ENCODE assay signal across 8 mouse cellular contexts in the genomic region with DNA sequence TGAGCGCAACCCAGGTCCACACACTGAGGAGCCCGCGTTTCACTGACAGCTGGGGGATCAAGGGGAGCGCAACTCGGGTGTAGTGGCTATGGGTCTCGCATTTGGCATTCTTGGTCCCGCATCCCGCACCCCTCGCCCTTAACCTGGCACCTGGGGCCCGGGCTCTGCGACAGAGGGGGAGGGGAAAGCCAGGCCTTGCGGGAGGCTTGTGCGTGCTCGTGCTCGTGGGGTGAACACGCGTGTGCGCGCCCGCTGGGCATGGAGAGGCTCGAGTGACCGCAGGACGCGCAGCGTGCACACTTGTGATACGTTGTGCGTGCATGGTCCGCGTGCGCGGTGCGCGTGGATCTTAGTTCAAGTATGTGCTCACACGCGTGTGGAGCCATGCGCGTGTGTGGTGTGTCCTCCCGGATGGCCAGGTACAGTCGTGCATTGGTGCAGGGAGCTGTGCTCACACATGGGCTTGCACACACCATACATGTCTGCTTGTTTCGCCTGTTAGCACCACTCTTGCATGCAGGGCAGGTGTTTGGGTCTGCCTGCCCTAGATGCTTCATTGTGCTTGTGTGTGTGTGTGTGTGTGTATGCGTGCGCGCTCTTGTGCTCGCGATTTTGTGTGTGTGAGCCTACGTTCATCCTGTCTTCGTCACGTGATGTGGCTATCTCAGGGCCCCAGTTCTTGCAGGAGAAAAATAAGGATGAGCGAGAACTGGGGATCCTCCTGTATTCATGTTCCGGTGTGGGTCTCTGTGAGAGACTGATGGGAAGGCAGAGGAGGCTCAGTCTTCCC. TPM values are rescaled to one million over a fixed set of nuclear protein-coding genes. Genes with fewer than 3 reads are reported as not detected.
DNase-seq lines count a peak whose midpoint lies in the region; ATAC-seq lines count a peak whose summit lies in the region.

No protein-coding gene starts in this region.

- ATAC-seq in heart, embryonic 11.5 days (replicated peaks; ENCODE audit: insufficient number of reproducible peaks, low FRiP score, low TSS enrichment) = peak; percentile 16
- 0 out of 2 replicates have a peak, but pooled peaks have one; percentile 4 for ATAC-seq in embryonic facial prominence, embryonic 15.5 days (ENCODE audit: insufficient number of reproducible peaks, low FRiP score, low TSS enrichment, low read depth)
- peak; percentile 64 for ATAC-seq in hindbrain, embryonic 12.5 days (ENCODE audit: low FRiP score)
- ATAC-seq in megakaryocyte-erythroid progenitor cell, adult 5-6 weeks (replicated peaks; ENCODE audit: low FRiP score, low TSS enrichment, poor library complexity, severe bottlenecking) = 0 out of 2 replicates have a peak, but pooled peaks have one; percentile 2
- ATAC-seq in stomach, embryonic 15.5 days (ENCODE audit: insufficient read depth, low FRiP score, low read depth) = peak; percentile 3; the same call in 1 of the 2 replicates

- DNase-seq in heart, adult 8-10 months (ENCODE audit: low spot score) = no peak
- peak; percentile 76 for DNase-seq in adrenal gland, adult 2 months
- DNase-seq in left cerebral cortex, adult 8-10 months (ENCODE audit: low spot score in 2 of 2) = peak; percentile 74 to 83

- H3K36me3 ChIP-seq in heart, embryonic 11.5 days (ENCODE audit: control insufficient read depth, insufficient read depth, low read length) = peaks cover 3% of the 10 kb centered on the region; the same call in 1 of the 2 replicates
- peaks cover 25% of the 10 kb centered on the region for H3K36me3 ChIP-seq in embryonic facial prominence, embryonic 15.5 days
- H3K36me3 ChIP-seq in hindbrain, embryonic 12.5 days = peaks cover 24% of the 10 kb centered on the region
- peaks cover 13% of the 10 kb centered on the region; the same call in 1 of the 2 replicates for H3K36me3 ChIP-seq in stomach, embryonic 15.5 days

- H3K4me3 ChIP-seq in heart, embryonic 11.5 days (ENCODE audit: low read depth, low read length) = peak overlapping the region; percentile 74
- H3K4me3 ChIP-seq in embryonic facial prominence, embryonic 15.5 days (replicated peaks) = peak overlapping the region; percentile 83
- peak overlapping the region; percentile 70 for H3K4me3 ChIP-seq in hindbrain, embryonic 12.5 days
- peak overlapping the region; percentile 85 for H3K4me3 ChIP-seq in stomach, embryonic 15.5 days (replicated peaks)

- WGBS in heart, embryonic 11.5 days (ENCODE audit: insufficient replicate concordance) = 18% methylated on average over 50 of the region's 50 CpGs
- WGBS in embryonic facial prominence, embryonic 15.5 days = 12% methylated on average over 50 of the region's 50 CpGs
- 17% methylated on average over 50 of the region's 50 CpGs for whole genome bisulfite sequencing in hindbrain, embryonic 12.5 days
- 11% methylated on average over 50 of the region's 50 CpGs for WGBS in stomach, embryonic 15.5 days

- H3K27ac ChIP-seq in heart, embryonic 11.5 days (ENCODE audit: low read depth, low read length) = no peak overlapping the region; the same call in 1 of the 2 replicates
- H3K27ac ChIP-seq in embryonic facial prominence, embryonic 15.5 days (replicated peaks) = peak overlapping the region; percentile 67
- H3K27ac ChIP-seq in hindbrain, embryonic 12.5 days = peak overlapping the region; percentile 89
- peak overlapping the region; percentile 59 for H3K27ac ChIP-seq in stomach, embryonic 15.5 days

- H3K9ac ChIP-seq in heart, embryonic 11.5 days (ENCODE audit: low read depth, low read length) = peak overlapping the region; percentile 82
- H3K9ac ChIP-seq in embryonic facial prominence, embryonic 15.5 days = peak overlapping the region; percentile 79
- peak overlapping the region; percentile 84 for H3K9ac ChIP-seq in hindbrain, embryonic 12.5 days
- peak overlapping the region; percentile 80 for H3K9ac ChIP-seq in stomach, embryonic 15.5 days

- H3K27me3 ChIP-seq in heart, embryonic 11.5 days (ENCODE audit: control insufficient read depth, insufficient read depth, low read length) = peaks cover 8% of the 10 kb centered on the region
- no peaks in the 10 kb centered on the region for H3K27me3 ChIP-seq in embryonic facial prominence, embryonic 15.5 days
- H3K27me3 ChIP-seq in hindbrain, embryonic 12.5 days = no peaks in the 10 kb centered on the region
- no peaks in the 10 kb centered on the region for H3K27me3 ChIP-seq in stomach, embryonic 15.5 days (replicated peaks)

- peak overlapping the region; percentile 99 for H3K4me2 ChIP-seq in heart, embryonic 11.5 days
- H3K4me2 ChIP-seq in embryonic facial prominence, embryonic 15.5 days (replicated peaks) = peak overlapping the region; percentile 98
- peak overlapping the region; percentile 92 for H3K4me2 ChIP-seq in hindbrain, embryonic 12.5 days (replicated peaks)
- H3K4me2 ChIP-seq in stomach, embryonic 15.5 days = peak overlapping the region; percentile 97

- no peaks in the 10 kb centered on the region for H3K9me3 ChIP-seq in heart, embryonic 11.5 days (replicated peaks; ENCODE audit: control insufficient read depth, low read length)
- no peaks in the 10 kb centered on the region for H3K9me3 ChIP-seq in embryonic facial prominence, embryonic 15.5 days (replicated peaks)
- no peaks in the 10 kb centered on the region for H3K9me3 ChIP-seq in hindbrain, embryonic 12.5 days (replicated peaks)
- H3K9me3 ChIP-seq in stomach, embryonic 15.5 days = no peaks in the 10 kb centered on the region

- peaks cover 9% of the 10 kb centered on the region; the same call in 1 of the 2 replicates for H3K4me1 ChIP-seq in heart, embryonic 11.5 days (ENCODE audit: control insufficient read depth, insufficient read depth, low read length)
- peaks cover 49% of the 10 kb centered on the region for H3K4me1 ChIP-seq in embryonic facial prominence, embryonic 15.5 days
- peaks cover 46% of the 10 kb centered on the region for H3K4me1 ChIP-seq in hindbrain, embryonic 12.5 days
- peaks cover 36% of the 10 kb centered on the region for H3K4me1 ChIP-seq in stomach, embryonic 15.5 days

RNA-seq across cellular contexts. Expression of a gene that starts 0.6 kb away (rescaled TPM):
- 16.2 and 21.3 TPM in 2 replicates for polyA plus RNA-seq in heart, embryonic 11.5 days (2014; fragmentation: Nextera tagmentation; extraction: Ambion mirVana)
- 10 to 100 TPM; 46.3 to 60.7 (median 50.6) TPM for total RNA-seq in heart, adult 8-10 months (2022)
- total RNA-seq in adrenal gland, adult 2 months (2021) = 10 to 100 TPM; 49.1 to 85.5 TPM
- 141 and 152 TPM in 2 replicates for polyA plus RNA-seq in adrenal gland, adult 2 months (2012; rRNA removed)
- polyA plus RNA-seq in embryonic facial prominence, embryonic 15.5 days (2015; fragmentation: Nextera tagmentation; extraction: Ambion mirVana) = 22.7 and 28.6 TPM in 2 replicates
- 126 and 134 TPM in 2 replicates for polyA plus RNA-seq in hindbrain, embryonic 12.5 days (2016; fragmentation: Nextera tagmentation; extraction: Ambion mirVana)
- total RNA-seq in left cerebral cortex, adult 8-10 months (2022) = 100 to 1,000 TPM; 805 to 866 (median 821) TPM
- total RNA-seq in megakaryocyte-erythroid progenitor cell, adult 5-6 weeks (2014; fragmentation: Nextera tagmentation) = 1.8 and 7.0 TPM in 2 replicates
- 1.2 and 2.8 TPM in 2 replicates for total RNA-seq in megakaryocyte-erythroid progenitor cell, adult 5-6 weeks (2017)
- 20.9 and 24.0 TPM in 2 replicates for polyA plus RNA-seq in stomach, embryonic 15.5 days (2015; fragmentation: Nextera tagmentation; extraction: Ambion mirVana)

RNA-seq across cellular contexts. Expression of a gene that starts 5.7 kb away (rescaled TPM):
- polyA plus RNA-seq in heart, embryonic 11.5 days (2014; fragmentation: Nextera tagmentation; extraction: Ambion mirVana) = 42.5 and 42.6 TPM in 2 replicates
- total RNA-seq in heart, adult 8-10 months (2022) = 10 to 100 TPM; 23.2 to 32.5 (median 27.7) TPM
- 100 to 1,000 TPM; 108 to 132 TPM for total RNA-seq in adrenal gland, adult 2 months (2021)
- 359 and 417 TPM in 2 replicates for polyA plus RNA-seq in adrenal gland, adult 2 months (2012; rRNA removed)
- polyA plus RNA-seq in embryonic facial prominence, embryonic 15.5 days (2015; fragmentation: Nextera tagmentation; extraction: Ambion mirVana) = 41.7 and 42.3 TPM in 2 replicates
- polyA plus RNA-seq in hindbrain, embryonic 12.5 days (2016; fragmentation: Nextera tagmentation; extraction: Ambion mirVana) = 38.2 and 38.3 TPM in 2 replicates
- 10 to 100 TPM; 31.0 to 39.0 (median 32.8) TPM for total RNA-seq in left cerebral cortex, adult 8-10 months (2022)
- 58.3 and 111 TPM in 2 replicates for total RNA-seq in megakaryocyte-erythroid progenitor cell, adult 5-6 weeks (2014; fragmentation: Nextera tagmentation)
- 4.3 and 17.6 TPM in 2 replicates for total RNA-seq in megakaryocyte-erythroid progenitor cell, adult 5-6 weeks (2017)
- 44.4 and 51.3 TPM in 2 replicates for polyA plus RNA-seq in stomach, embryonic 15.5 days (2015; fragmentation: Nextera tagmentation; extraction: Ambion mirVana)

RNA-seq across cellular contexts. Expression of a gene that starts 21.4 kb away (rescaled TPM):
- 21.5 and 23.1 TPM in 2 replicates for polyA plus RNA-seq in heart, embryonic 11.5 days (2014; fragmentation: Nextera tagmentation; extraction: Ambion mirVana)
- total RNA-seq in heart, adult 8-10 months (2022) = 10 to 100 TPM; 19.3 to 24.1 (median 22.2) TPM
- total RNA-seq in adrenal gland, adult 2 months (2021) = 10 to 100 TPM; 37.2 to 49.0 TPM
- 296 and 305 TPM in 2 replicates for polyA plus RNA-seq in adrenal gland, adult 2 months (2012; rRNA removed)
- polyA plus RNA-seq in embryonic facial prominence, embryonic 15.5 days (2015; fragmentation: Nextera tagmentation; extraction: Ambion mirVana) = 92.5 and 94.3 TPM in 2 replicates
- 84.5 and 85.5 TPM in 2 replicates for polyA plus RNA-seq in hindbrain, embryonic 12.5 days (2016; fragmentation: Nextera tagmentation; extraction: Ambion mirVana)
- 100 to 1,000 TPM; 143 to 151 (median 149) TPM for total RNA-seq in left cerebral cortex, adult 8-10 months (2022)
- 30.7 and 51.4 TPM in 2 replicates for total RNA-seq in megakaryocyte-erythroid progenitor cell, adult 5-6 weeks (2014; fragmentation: Nextera tagmentation)
- total RNA-seq in megakaryocyte-erythroid progenitor cell, adult 5-6 weeks (2017) = 29.2 and 33.9 TPM in 2 replicates
- 58.1 and 58.4 TPM in 2 replicates for polyA plus RNA-seq in stomach, embryonic 15.5 days (2015; fragmentation: Nextera tagmentation; extraction: Ambion mirVana)

RNA-seq across cellular contexts. Expression of a gene that starts 31.5 kb away (rescaled TPM):
- not detected in 2 replicates for polyA plus RNA-seq in heart, embryonic 11.5 days (2014; fragmentation: Nextera tagmentation; extraction: Ambion mirVana)
- total RNA-seq in heart, adult 8-10 months (2022) = 1 to 10 TPM; 1.8 to 3.7 (median 2.4) TPM
- total RNA-seq in adrenal gland, adult 2 months (2021) = 1 to 10 TPM in 1 of 2 experiments, under 1 TPM in 1; 0.76 to 1.0 TPM
- 2.9 and 3.3 TPM in 2 replicates for polyA plus RNA-seq in adrenal gland, adult 2 months (2012; rRNA removed)
- polyA plus RNA-seq in embryonic facial prominence, embryonic 15.5 days (2015; fragmentation: Nextera tagmentation; extraction: Ambion mirVana) = 0.16 and 0.29 TPM in 2 replicates
- polyA plus RNA-seq in hindbrain, embryonic 12.5 days (2016; fragmentation: Nextera tagmentation; extraction: Ambion mirVana) = 0.26 and 0.39 TPM in 2 replicates
- 1 to 10 TPM; 1.7 to 2.8 (median 2.2) TPM for total RNA-seq in left cerebral cortex, adult 8-10 months (2022)
- total RNA-seq in megakaryocyte-erythroid progenitor cell, adult 5-6 weeks (2014; fragmentation: Nextera tagmentation) = 0.28 TPM in 1 of 2 replicates, not detected in the other
- not detected in 2 replicates for total RNA-seq in megakaryocyte-erythroid progenitor cell, adult 5-6 weeks (2017)
- polyA plus RNA-seq in stomach, embryonic 15.5 days (2015; fragmentation: Nextera tagmentation; extraction: Ambion mirVana) = 0.45 and 0.50 TPM in 2 replicates

RNA-seq across cellular contexts. Expression of a gene that starts 36.7 kb away (rescaled TPM):
- polyA plus RNA-seq in heart, embryonic 11.5 days (2014; fragmentation: Nextera tagmentation; extraction: Ambion mirVana) = not detected in 2 replicates
- not detected for total RNA-seq in heart, adult 8-10 months (2022)
- total RNA-seq in adrenal gland, adult 2 months (2021) = under 1 TPM in 1 of 2 experiments, not detected in 1; 0.69 TPM
- polyA plus RNA-seq in adrenal gland, adult 2 months (2012; rRNA removed) = 0.51 and 0.97 TPM in 2 replicates
- polyA plus RNA-seq in embryonic facial prominence, embryonic 15.5 days (2015; fragmentation: Nextera tagmentation; extraction: Ambion mirVana) = not detected in 2 replicates
- not detected in 2 replicates for polyA plus RNA-seq in hindbrain, embryonic 12.5 days (2016; fragmentation: Nextera tagmentation; extraction: Ambion mirVana)
- not detected for total RNA-seq in left cerebral cortex, adult 8-10 months (2022)
- not detected in 2 replicates for total RNA-seq in megakaryocyte-erythroid progenitor cell, adult 5-6 weeks (2014; fragmentation: Nextera tagmentation)
- not detected in 2 replicates for total RNA-seq in megakaryocyte-erythroid progenitor cell, adult 5-6 weeks (2017)
- 1.1 and 1.9 TPM in 2 replicates for polyA plus RNA-seq in stomach, embryonic 15.5 days (2015; fragmentation: Nextera tagmentation; extraction: Ambion mirVana)

Comparison
In these comparisons a context has a peak if more than half of its experiments do, and no peak if none do; other contexts are left out.
1. ATAC-seq: peak in every context shown above with its lines; median percentile 64 in hindbrain, embryonic 12.5 days; 16 in heart, embryonic 11.5 days; 4 in embryonic facial prominence, embryonic 15.5 days; 3 in stomach, embryonic 15.5 days; 2 in megakaryocyte-erythroid progenitor cell, adult 5-6 weeks.